Mouse (Mus musculus): Measurements from ENCODE around the gene Dpf3. TPM values are rescaled to one million over a fixed set of nuclear protein-coding genes. Genes with fewer than 3 reads are reported as not detected.

The Dpf3 gene
- polyA plus RNA-seq, 1 experiment = 26.0 TPM

DNA sequence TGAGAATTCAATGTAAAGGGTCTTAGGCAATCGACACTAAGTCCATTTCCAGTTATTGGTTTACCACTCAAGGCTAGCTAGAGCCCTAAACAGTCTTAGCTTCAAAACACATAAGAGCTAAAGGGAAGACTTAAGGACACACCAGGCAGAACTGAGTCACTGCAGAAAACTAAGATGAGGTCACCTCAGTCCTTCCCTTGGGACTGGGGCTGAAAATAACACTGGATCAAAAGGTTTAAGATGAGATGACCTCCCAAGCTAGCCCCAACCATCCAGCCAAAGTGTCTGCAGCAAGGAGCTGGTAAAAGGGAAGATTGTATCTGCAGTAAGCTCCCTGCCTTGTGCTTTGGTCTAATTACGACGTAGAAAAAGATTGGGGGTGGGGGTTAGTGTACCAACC lies 216.3 kb downstream of the Dpf3 start:
- TF ChIP-seq CTCF (IDR thresholded peaks at IDR 0.05; ENCODE audit: control insufficient read depth, insufficient read depth, insufficient replicate concordance, low read depth, low read length) = no peak
- no peak for TF ChIP-seq POLR2A (IDR thresholded peaks at IDR 0.05; ENCODE audit: control insufficient read depth, low read depth, low read length)
- Histone ChIP-seq H3K27me3 (ENCODE audit: control insufficient read depth, insufficient read depth, low read length) (no peaks in the 10 kb centered on the region), H3K4me1 (ENCODE audit: control insufficient read depth, insufficient read depth, low read length) (no peaks in the 10 kb centered on the region), H3K27ac (ENCODE audit: control insufficient read depth, insufficient read depth, low read depth, low read length) (no peak overlapping the region), H3K4me3 (ENCODE audit: control insufficient read depth, low read depth, low read length) (no peak overlapping the region), H3K36me3 (ENCODE audit: control insufficient read depth, insufficient read depth, low read length) (no peaks in the 10 kb centered on the region)

DNA sequence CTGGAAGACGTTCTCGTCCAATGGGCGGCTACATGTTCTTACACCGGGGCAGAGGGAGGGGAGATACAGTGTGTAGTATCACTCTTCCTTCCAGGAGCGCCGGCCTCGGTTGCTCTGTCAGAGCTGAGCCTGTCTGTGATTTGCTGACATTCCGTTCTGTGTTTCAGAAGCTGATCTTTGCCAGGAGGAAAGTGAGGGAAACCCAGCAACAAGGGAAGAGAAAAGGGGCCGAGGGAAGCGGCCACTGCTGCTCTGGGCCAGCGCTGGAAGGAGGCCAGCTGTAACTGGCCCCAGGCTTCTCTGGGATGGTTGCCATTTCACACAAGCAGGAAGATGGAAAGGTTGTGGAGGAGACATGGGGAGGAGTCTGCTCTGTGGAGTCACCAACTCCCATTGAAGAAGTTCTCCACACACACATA lies 219.0 kb downstream of the Dpf3 start:
- Histone ChIP-seq H3K4me3 (ENCODE audit: control insufficient read depth, low read depth, low read length) (no peak overlapping the region), H3K36me3 (ENCODE audit: control insufficient read depth, insufficient read depth, low read length) (no peaks in the 10 kb centered on the region), H3K27me3 (ENCODE audit: control insufficient read depth, insufficient read depth, low read length) (no peaks in the 10 kb centered on the region), H3K4me1 (ENCODE audit: control insufficient read depth, insufficient read depth, low read length) (no peaks in the 10 kb centered on the region), H3K27ac (ENCODE audit: control insufficient read depth, insufficient read depth, low read depth, low read length) (no peak overlapping the region)
- TF ChIP-seq POLR2A (IDR thresholded peaks at IDR 0.05; ENCODE audit: control insufficient read depth, low read depth, low read length) = no peak
- no peak for TF ChIP-seq CTCF (IDR thresholded peaks at IDR 0.05; ENCODE audit: control insufficient read depth, insufficient read depth, insufficient replicate concordance, low read depth, low read length)

DNA sequence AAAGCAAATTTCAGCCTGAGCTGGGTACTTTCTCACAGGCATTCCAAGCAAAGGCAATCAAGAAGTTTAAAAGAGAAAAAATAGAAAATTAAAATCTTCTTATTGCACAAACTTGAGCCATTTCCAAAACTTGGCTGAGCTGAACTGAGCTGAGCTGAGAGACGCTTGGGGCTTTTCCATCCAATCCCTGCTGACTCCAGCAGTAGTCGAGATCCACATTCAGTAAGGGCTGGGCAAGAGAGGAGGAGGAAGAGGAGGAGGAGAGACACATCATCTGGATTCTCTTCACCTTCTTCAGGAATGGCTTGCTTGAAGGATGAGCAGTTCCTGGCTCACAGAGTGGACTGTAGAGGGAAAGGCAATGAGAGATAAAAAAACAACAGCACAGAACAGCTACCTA lies 227.0 kb downstream of the Dpf3 start:
- Histone ChIP-seq H3K4me1 (ENCODE audit: control insufficient read depth, insufficient read depth, low read length) (no peaks in the 10 kb centered on the region), H3K27ac (ENCODE audit: control insufficient read depth, insufficient read depth, low read depth, low read length) (no peak overlapping the region), H3K4me3 (ENCODE audit: control insufficient read depth, low read depth, low read length) (no peak overlapping the region), H3K36me3 (ENCODE audit: control insufficient read depth, insufficient read depth, low read length) (no peaks in the 10 kb centered on the region), H3K27me3 (ENCODE audit: control insufficient read depth, insufficient read depth, low read length) (no peaks in the 10 kb centered on the region)
- TF ChIP-seq POLR2A (IDR thresholded peaks at IDR 0.05; ENCODE audit: control insufficient read depth, low read depth, low read length) = no peak
- no peak for TF ChIP-seq CTCF (IDR thresholded peaks at IDR 0.05; ENCODE audit: control insufficient read depth, insufficient read depth, insufficient replicate concordance, low read depth, low read length)

DNA sequence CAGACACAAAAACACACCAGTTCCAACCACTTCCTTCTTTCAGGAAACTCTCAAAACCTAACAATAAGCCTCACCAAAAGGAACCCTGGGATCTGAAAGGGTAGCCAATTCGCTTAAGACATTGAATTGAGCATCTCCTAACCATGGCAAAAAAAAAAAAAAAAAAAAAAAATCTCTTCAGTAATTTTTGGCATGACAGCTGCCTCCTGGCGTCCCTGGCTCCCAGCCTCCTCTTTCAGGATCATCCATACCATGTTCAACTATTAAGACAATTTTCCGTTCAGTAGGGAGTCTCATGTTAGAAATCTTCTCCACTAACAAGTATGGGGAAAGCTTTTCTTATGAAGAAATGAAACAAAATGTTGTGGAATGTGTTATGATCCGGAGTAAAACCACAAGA lies 233.1 kb downstream of the Dpf3 start:
- Histone ChIP-seq H3K4me1 (ENCODE audit: control insufficient read depth, insufficient read depth, low read length) (no peaks in the 10 kb centered on the region), H3K4me3 (ENCODE audit: control insufficient read depth, low read depth, low read length) (no peak overlapping the region), H3K27ac (ENCODE audit: control insufficient read depth, insufficient read depth, low read depth, low read length) (no peak overlapping the region), H3K36me3 (ENCODE audit: control insufficient read depth, insufficient read depth, low read length) (no peaks in the 10 kb centered on the region), H3K27me3 (ENCODE audit: control insufficient read depth, insufficient read depth, low read length) (no peaks in the 10 kb centered on the region)
- TF ChIP-seq CTCF (IDR thresholded peaks at IDR 0.05; ENCODE audit: control insufficient read depth, insufficient read depth, insufficient replicate concordance, low read depth, low read length) = no peak
- no peak for TF ChIP-seq POLR2A (IDR thresholded peaks at IDR 0.05; ENCODE audit: control insufficient read depth, low read depth, low read length)

DNA sequence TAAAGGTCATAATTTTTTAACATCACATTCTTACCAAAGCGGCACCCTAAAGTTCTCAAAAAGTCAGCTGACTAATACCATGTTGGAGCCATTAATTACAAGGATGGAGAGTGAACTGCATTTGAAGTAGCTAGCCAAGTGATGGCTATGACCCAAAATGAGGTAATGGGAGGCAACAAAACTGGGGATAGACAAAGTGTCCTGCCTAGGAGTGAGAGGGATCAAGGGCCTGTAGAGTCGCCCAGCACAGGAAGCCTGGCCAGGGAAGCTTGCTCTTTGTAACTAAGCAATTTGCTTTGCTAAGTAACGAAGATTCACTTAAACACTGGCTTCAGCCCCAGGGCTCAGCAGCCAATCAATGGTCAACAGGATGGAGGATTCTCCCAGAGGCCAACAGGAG lies 238.4 kb downstream of the Dpf3 start:
- Histone ChIP-seq H3K4me3 (ENCODE audit: control insufficient read depth, low read depth, low read length) (no peak overlapping the region), H3K36me3 (ENCODE audit: control insufficient read depth, insufficient read depth, low read length) (no peaks in the 10 kb centered on the region), H3K4me1 (ENCODE audit: control insufficient read depth, insufficient read depth, low read length) (no peaks in the 10 kb centered on the region; the same call in 1 of the 2 replicates), H3K27me3 (ENCODE audit: control insufficient read depth, insufficient read depth, low read length) (no peaks in the 10 kb centered on the region), H3K27ac (ENCODE audit: control insufficient read depth, insufficient read depth, low read depth, low read length) (no peak overlapping the region)
- TF ChIP-seq CTCF (IDR thresholded peaks at IDR 0.05; ENCODE audit: control insufficient read depth, insufficient read depth, insufficient replicate concordance, low read depth, low read length) (no peak), POLR2A (IDR thresholded peaks at IDR 0.05; ENCODE audit: control insufficient read depth, low read depth, low read length) (no peak)

DNA sequence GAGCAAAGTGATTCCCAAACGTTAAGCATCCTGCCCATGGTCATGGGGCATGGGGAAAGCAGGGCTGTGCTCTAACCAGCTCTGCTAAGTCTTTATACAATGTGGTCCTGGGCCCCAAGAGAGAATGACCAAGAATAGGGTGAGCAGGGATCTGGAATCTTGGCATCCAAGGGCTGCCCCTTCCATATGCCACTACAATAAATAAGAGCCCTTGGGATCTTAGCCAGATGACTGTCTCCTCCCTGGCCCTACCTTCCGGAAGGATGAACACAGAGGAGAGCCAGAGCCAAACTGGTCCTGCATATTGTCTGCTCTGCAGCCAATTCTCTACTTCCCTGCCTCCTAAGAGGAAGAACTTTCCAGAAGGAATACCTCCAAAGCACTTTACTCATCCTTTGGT lies 238.9 kb downstream of the Dpf3 start:
- TF ChIP-seq CTCF (IDR thresholded peaks at IDR 0.05; ENCODE audit: control insufficient read depth, insufficient read depth, insufficient replicate concordance, low read depth, low read length) (no peak), POLR2A (IDR thresholded peaks at IDR 0.05; ENCODE audit: control insufficient read depth, low read depth, low read length) (no peak)
- Histone ChIP-seq H3K4me1 (ENCODE audit: control insufficient read depth, insufficient read depth, low read length) (no peaks in the 10 kb centered on the region; the same call in 1 of the 2 replicates), H3K27me3 (ENCODE audit: control insufficient read depth, insufficient read depth, low read length) (no peaks in the 10 kb centered on the region), H3K27ac (ENCODE audit: control insufficient read depth, insufficient read depth, low read depth, low read length) (no peak overlapping the region), H3K4me3 (ENCODE audit: control insufficient read depth, low read depth, low read length) (no peak overlapping the region), H3K36me3 (ENCODE audit: control insufficient read depth, insufficient read depth, low read length) (no peaks in the 10 kb centered on the region)

DNA sequence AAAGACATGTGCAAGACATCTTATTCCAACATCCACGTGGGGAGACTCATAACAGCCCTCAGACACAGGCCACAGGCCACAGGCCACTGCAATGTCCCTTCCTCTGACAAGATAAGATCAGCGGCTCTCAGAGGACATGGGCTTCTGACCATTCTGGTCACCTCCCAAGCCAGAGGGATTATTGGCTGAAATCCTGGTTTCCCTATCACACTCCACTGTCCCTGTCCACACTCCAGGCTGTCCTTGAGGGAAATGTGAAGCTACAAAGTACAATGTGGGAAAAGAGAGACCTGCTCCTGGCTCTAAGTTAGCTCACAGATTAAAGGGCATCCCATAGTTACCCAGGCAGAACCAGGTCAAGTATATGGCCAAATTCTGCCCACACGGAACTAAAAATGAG lies 239.8 kb downstream of the Dpf3 start:
- H3K4me3 ChIP-seq (ENCODE audit: control insufficient read depth, low read depth, low read length) = no peak overlapping the region
- TF ChIP-seq CTCF (IDR thresholded peaks at IDR 0.05; ENCODE audit: control insufficient read depth, insufficient read depth, insufficient replicate concordance, low read depth, low read length) (no peak), POLR2A (IDR thresholded peaks at IDR 0.05; ENCODE audit: control insufficient read depth, low read depth, low read length) (no peak)
- H3K36me3 ChIP-seq (ENCODE audit: control insufficient read depth, insufficient read depth, low read length) = no peaks in the 10 kb centered on the region
- H3K27me3 ChIP-seq (ENCODE audit: control insufficient read depth, insufficient read depth, low read length) = no peaks in the 10 kb centered on the region
- H3K4me1 ChIP-seq (ENCODE audit: control insufficient read depth, insufficient read depth, low read length) = no peaks in the 10 kb centered on the region; the same call in 1 of the 2 replicates
- H3K27ac ChIP-seq (ENCODE audit: control insufficient read depth, insufficient read depth, low read depth, low read length) = no peak overlapping the region

DNA sequence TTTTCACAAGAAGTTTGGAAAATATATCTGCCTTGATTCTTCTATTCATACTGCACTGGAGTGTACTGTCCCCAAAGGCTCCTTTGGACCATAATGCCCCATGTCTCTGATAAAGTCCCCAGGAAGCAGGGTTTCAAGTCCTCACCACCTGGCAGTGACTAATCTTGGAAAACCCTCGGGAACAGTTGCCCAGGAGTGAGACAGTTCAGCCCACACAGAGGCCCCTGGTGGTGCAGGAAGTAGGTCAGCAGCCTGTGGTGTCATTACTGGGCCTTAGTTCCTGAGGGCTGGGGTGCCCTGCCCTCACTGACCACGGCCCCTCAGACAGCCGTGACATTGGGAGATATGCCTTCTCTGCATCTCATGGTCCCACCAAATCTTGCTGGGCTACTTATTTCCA lies 246.5 kb downstream of the Dpf3 start:
- Histone ChIP-seq H3K36me3 (ENCODE audit: control insufficient read depth, insufficient read depth, low read length) (no peaks in the 10 kb centered on the region), H3K4me1 (ENCODE audit: control insufficient read depth, insufficient read depth, low read length) (no peaks in the 10 kb centered on the region), H3K27me3 (ENCODE audit: control insufficient read depth, insufficient read depth, low read length) (no peaks in the 10 kb centered on the region), H3K4me3 (ENCODE audit: control insufficient read depth, low read depth, low read length) (no peak overlapping the region), H3K27ac (ENCODE audit: control insufficient read depth, insufficient read depth, low read depth, low read length) (no peak overlapping the region)
- TF ChIP-seq POLR2A (IDR thresholded peaks at IDR 0.05; ENCODE audit: control insufficient read depth, low read depth, low read length) = no peak
- no peak for TF ChIP-seq CTCF (IDR thresholded peaks at IDR 0.05; ENCODE audit: control insufficient read depth, insufficient read depth, insufficient replicate concordance, low read depth, low read length)

Measured in testis, adult 2 months (tissue).